Mouse (Mus musculus): Measurements from ENCODE around the gene Ganab. TPM values are rescaled to one million over a fixed set of nuclear protein-coding genes. Genes with fewer than 3 reads are reported as not detected.

Ganab gene
- 45.2 and 49.2 TPM in 2 replicates for polyA plus RNA-seq (2012; ENCODE audit: low replicate concordance)

GRCm38 (mm10) chr19:8897865-8898495 lies at the start of gene Ganab:
TSS of gene Ganab (plus strand) at chr19:8898071.

GRCm38 (mm10) chr19:8850402-8850901 lies 47.4 kb upstream of the Ganab start, which contains the start of gene Lrrn4cl:
TSS of gene Lrrn4cl (plus strand) at chr19:8850768.

GRCm38 (mm10) chr19:8871267-8872186 lies 26.3 kb upstream of the Ganab start, which contains the start of gene Ubxn1:
TSS of gene Ubxn1 (plus strand) at chr19:8871496.

GRCm38 (mm10) chr19:8880311-8881033 lies 17.4 kb upstream of the Ganab start, which contains the start of gene Uqcc3:
TSS of gene Uqcc3 (minus strand) at chr19:8880923.

GRCm38 (mm10) chr19:8883616-8884015 lies 14.3 kb upstream of the Ganab start, which contains the start of the genes Lbhd1 and Gm49403:
TSS of gene Lbhd1 (plus strand) at chr19:8883732.
TSS of gene Gm49403 (plus strand) at chr19:8883930.

GRCm38 (mm10) chr19:8888511-8889385 lies 9.1 kb upstream of the Ganab start, which contains the start of the genes 1810009A15Rik and Gm49416:
TSS of gene 1810009A15Rik (plus strand) at chr19:8888853.
TSS of gene Gm49416 (plus strand) at chr19:8888926.

GRCm38 (mm10) chr19:8892829-8893766 lies 4.8 kb upstream of the Ganab start, which contains the start of gene Ints5:
TSS of gene Ints5 (plus strand) at chr19:8893005.

GRCm38 (mm10) chr19:8920073-8920736 lies 22.3 kb downstream of the Ganab start, which contains the start of gene B3gat3:
TSS of gene B3gat3 (plus strand) at chr19:8920374.

GRCm38 (mm10) chr19:8929224-8930088 lies 31.6 kb downstream of the Ganab start, which contains the start of the genes Rom1 and Eml3:
TSS of gene Rom1 (minus strand) at chr19:8929356.
TSS of gene Eml3 (plus strand) at chr19:8929552.

GRCm38 (mm10) chr19:8941515-8942217 lies 43.8 kb downstream of the Ganab start, which contains the start of gene Mta2:
TSS of gene Mta2 (plus strand) at chr19:8941875.

GRCm38 (mm10) chr19:8953135-8954039 lies 55.5 kb downstream of the Ganab start, which contains the start of gene Tut1:
TSS of gene Tut1 (plus strand) at chr19:8953847.

Other genes with a start within 250 kb of the Ganab start
- gene Chrm1, start 234.3 kb upstream of the Ganab start, polyA plus RNA-seq (2012; ENCODE audit: low replicate concordance) = not detected in 2 replicates
- 87.6 and 107 TPM in 2 replicates for gene Slc3a2, start 174.7 kb upstream of the Ganab start, polyA plus RNA-seq (2012; ENCODE audit: low replicate concordance)
- gene Wdr74, start 162.2 kb upstream of the Ganab start, polyA plus RNA-seq (2012; ENCODE audit: low replicate concordance) = 14.1 and 19.6 TPM in 2 replicates
- gene 1700092M07Rik, start 157.4 kb upstream of the Ganab start, polyA plus RNA-seq (2012; ENCODE audit: low replicate concordance) = 0.47 TPM in 1 of 2 replicates, not detected in the other
- 33.5 and 37.6 TPM in 2 replicates for gene Stx5a, start 156.7 kb upstream of the Ganab start, polyA plus RNA-seq (2012; ENCODE audit: low replicate concordance)
- gene Nxf1, start 141.0 kb upstream of the Ganab start, polyA plus RNA-seq (2012; ENCODE audit: low replicate concordance) = 85.7 and 111 TPM in 2 replicates
- 40.2 and 65.2 TPM in 2 replicates for gene Tmem223, start 127.1 kb upstream of the Ganab start, polyA plus RNA-seq (2012; ENCODE audit: low replicate concordance)
- 27.4 and 93.5 TPM in 2 replicates for gene Tmem179b, start 123.6 kb upstream of the Ganab start, polyA plus RNA-seq (2012; ENCODE audit: low replicate concordance)
- gene Taf6l, start 111.7 kb upstream of the Ganab start, polyA plus RNA-seq (2012; ENCODE audit: low replicate concordance) = 18.5 and 32.1 TPM in 2 replicates
- 6.5 and 12.8 TPM in 2 replicates for gene Polr2g, start 99.5 kb upstream of the Ganab start, polyA plus RNA-seq (2012; ENCODE audit: low replicate concordance)
- 1.5 and 2.5 TPM in 2 replicates for gene Zbtb3, start 95.5 kb upstream of the Ganab start, polyA plus RNA-seq (2012; ENCODE audit: low replicate concordance)
- gene Ttc9c, start 78.7 kb upstream of the Ganab start, polyA plus RNA-seq (2012; ENCODE audit: low replicate concordance) = 6.1 and 6.4 TPM in 2 replicates
- 83.1 and 207 TPM in 2 replicates for gene Hnrnpul2, start 78.1 kb upstream of the Ganab start, polyA plus RNA-seq (2012; ENCODE audit: low replicate concordance)
- gene AC129217.1, start 68.3 kb upstream of the Ganab start, polyA plus RNA-seq (2012; ENCODE audit: low replicate concordance) = 71.4 and 191 TPM in 2 replicates
- gene Bscl2, start 60.6 kb upstream of the Ganab start, polyA plus RNA-seq (2012; ENCODE audit: low replicate concordance) = 65.8 and 85.4 TPM in 2 replicates
- 0.07 and 0.16 TPM in 2 replicates for gene Gng3, start 58.9 kb upstream of the Ganab start, polyA plus RNA-seq (2012; ENCODE audit: low replicate concordance)
- gene Lrrn4cl, start 47.3 kb upstream of the Ganab start, polyA plus RNA-seq (2012; ENCODE audit: low replicate concordance) = 0.12 TPM in 1 of 2 replicates, not detected in the other
- 106 and 169 TPM in 2 replicates for gene Ubxn1, start 26.6 kb upstream of the Ganab start, polyA plus RNA-seq (2012; ENCODE audit: low replicate concordance)
- gene Uqcc3, start 17.1 kb upstream of the Ganab start, polyA plus RNA-seq (2012; ENCODE audit: low replicate concordance) = 39.7 and 52.0 TPM in 2 replicates
- gene Lbhd1, start 14.3 kb upstream of the Ganab start, polyA plus RNA-seq (2012; ENCODE audit: low replicate concordance) = 0.17 and 0.48 TPM in 2 replicates
- not detected in 2 replicates for gene Gm49403, start 14.1 kb upstream of the Ganab start, polyA plus RNA-seq (2012; ENCODE audit: low replicate concordance)
- 10.0 and 58.5 TPM in 2 replicates for gene 1810009A15Rik, start 9.2 kb upstream of the Ganab start, polyA plus RNA-seq (2012; ENCODE audit: low replicate concordance)
- gene Gm49416, start 9.1 kb upstream of the Ganab start, polyA plus RNA-seq (2012; ENCODE audit: low replicate concordance) = 5.1 TPM in 1 of 2 replicates, not detected in the other
- 30.0 and 30.8 TPM in 2 replicates for gene Ints5, start 5.1 kb upstream of the Ganab start, polyA plus RNA-seq (2012; ENCODE audit: low replicate concordance)
- gene B3gat3, start 22.3 kb downstream of the Ganab start, polyA plus RNA-seq (2012; ENCODE audit: low replicate concordance) = 169 and 181 TPM in 2 replicates
- gene Rom1, start 31.3 kb downstream of the Ganab start, polyA plus RNA-seq (2012; ENCODE audit: low replicate concordance) = 13.0 and 33.9 TPM in 2 replicates
- 90.5 and 184 TPM in 2 replicates for gene Eml3, start 31.5 kb downstream of the Ganab start, polyA plus RNA-seq (2012; ENCODE audit: low replicate concordance)
- 55.2 and 56.3 TPM in 2 replicates for gene Mta2, start 43.8 kb downstream of the Ganab start, polyA plus RNA-seq (2012; ENCODE audit: low replicate concordance)
- 33.0 and 33.4 TPM in 2 replicates for gene Tut1, start 55.8 kb downstream of the Ganab start, polyA plus RNA-seq (2012; ENCODE audit: low replicate concordance)
- gene Eef1g, start 69.0 kb downstream of the Ganab start, polyA plus RNA-seq (2012; ENCODE audit: low replicate concordance) = 21.6 and 58.7 TPM in 2 replicates
- gene Ahnak, start 91.2 kb downstream of the Ganab start, polyA plus RNA-seq (2012; ENCODE audit: low replicate concordance) = 112 and 248 TPM in 2 replicates
- not detected in 2 replicates for gene Scgb1a1, start 189.9 kb downstream of the Ganab start, polyA plus RNA-seq (2012; ENCODE audit: low replicate concordance)
- 37.7 and 75.7 TPM in 2 replicates for gene Asrgl1, start 237.6 kb downstream of the Ganab start, polyA plus RNA-seq (2012; ENCODE audit: low replicate concordance)

Data from hematopoietic multipotent progenitor cell, adult 10-12 weeks (in vitro differentiated cells).